Mouse (Mus musculus) monocyte, adult 5-6 weeks (primary cell): ENCODE data around the gene Kcnq1. TPM values are rescaled to one million over a fixed set of nuclear protein-coding genes. Genes with fewer than 3 reads are reported as not detected.

ENCODE experiments used
- ATAC-seq: fragments of 153-309, 156-312 bp; replicated peaks from 2 replicates; pipeline ENCODE4 v1.8.0; 2017; ENCODE audit warnings: mild to moderate bottlenecking; ENCODE audit not compliant: low TSS enrichment, insufficient number of reproducible peaks, severe bottlenecking, poor library complexity, low FRiP score
- total RNA-seq: library from RNA; stranded (forward); fragments of 200-1000, 200-491, 200-594 nt; gene quantifications from 3 replicates; pipeline ENCODE4 v1.2.3, GENCODE M21; 2017

Kcnq1 gene
- total RNA-seq, 1 experiment from 2014 or later, result not detected

DNA sequence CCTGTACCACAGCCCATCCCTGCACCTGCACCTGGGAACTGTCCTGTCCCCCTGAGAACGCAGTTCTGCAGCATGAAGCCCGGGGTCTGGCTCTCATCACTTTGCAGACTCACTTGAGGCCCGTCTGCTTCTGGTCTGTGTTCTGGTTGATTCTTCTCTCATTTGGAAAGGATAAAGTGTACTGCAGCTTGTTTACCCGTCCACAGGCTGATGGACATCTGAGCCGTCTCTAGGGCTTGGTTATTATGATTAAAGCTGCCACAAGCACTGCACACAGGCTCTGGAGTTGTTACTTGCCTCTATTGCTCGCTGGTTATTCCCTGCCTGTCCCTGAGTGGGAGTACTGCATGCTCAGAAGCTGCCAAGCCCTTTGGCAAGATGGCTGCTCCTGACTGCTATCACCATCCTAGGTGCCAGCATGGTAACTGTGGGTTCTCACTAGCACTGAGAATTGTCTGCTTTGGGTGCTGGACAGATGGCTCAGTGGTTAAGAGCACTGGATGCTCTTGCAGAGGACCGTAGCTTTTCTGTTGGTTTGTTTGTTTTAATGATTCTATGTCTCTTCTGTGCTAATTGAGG, 59.6 kb downstream of the Kcnq1 start:
- ATAC-seq, result no peak

DNA sequence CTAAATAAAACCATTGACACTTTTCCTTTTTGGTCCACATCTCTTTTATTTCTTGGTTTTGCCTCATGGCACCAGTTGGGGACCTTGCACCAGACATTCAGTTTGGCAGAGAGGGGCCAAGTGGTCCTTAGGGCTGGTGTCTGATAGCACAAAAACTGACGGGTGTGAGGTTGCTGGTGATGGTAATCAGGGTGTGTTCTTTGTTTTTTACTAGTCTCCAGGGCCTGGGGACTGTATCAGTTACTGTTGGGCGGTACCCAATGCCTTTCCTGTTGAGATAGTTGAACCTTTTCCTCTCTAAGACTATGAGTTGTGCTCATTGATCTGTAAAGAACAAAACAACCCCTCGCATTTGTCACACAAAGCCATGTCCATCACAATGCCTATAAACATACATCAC, 61.1 kb downstream of the Kcnq1 start:
- no peak for ATAC-seq

DNA sequence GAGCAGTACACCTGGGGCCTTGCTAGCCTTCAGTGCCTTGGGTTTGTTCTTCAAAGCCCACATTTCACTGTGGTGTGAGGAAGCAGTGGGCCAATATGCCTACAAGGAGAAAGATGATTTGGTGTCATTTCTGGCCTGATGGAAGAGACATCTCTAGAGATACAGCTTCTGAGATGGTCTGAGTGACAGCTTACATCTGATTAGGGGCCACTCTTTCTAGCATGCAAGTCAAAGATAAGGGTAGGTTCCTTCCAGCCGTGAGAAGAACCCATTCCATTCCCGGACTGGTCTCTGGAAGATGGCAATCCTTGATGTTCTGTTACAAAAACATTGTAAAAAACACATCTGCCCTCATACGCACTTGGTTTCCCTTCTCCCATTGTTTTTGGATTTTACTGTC, 63.2 kb downstream of the Kcnq1 start:
- ATAC-seq, result no peak

DNA sequence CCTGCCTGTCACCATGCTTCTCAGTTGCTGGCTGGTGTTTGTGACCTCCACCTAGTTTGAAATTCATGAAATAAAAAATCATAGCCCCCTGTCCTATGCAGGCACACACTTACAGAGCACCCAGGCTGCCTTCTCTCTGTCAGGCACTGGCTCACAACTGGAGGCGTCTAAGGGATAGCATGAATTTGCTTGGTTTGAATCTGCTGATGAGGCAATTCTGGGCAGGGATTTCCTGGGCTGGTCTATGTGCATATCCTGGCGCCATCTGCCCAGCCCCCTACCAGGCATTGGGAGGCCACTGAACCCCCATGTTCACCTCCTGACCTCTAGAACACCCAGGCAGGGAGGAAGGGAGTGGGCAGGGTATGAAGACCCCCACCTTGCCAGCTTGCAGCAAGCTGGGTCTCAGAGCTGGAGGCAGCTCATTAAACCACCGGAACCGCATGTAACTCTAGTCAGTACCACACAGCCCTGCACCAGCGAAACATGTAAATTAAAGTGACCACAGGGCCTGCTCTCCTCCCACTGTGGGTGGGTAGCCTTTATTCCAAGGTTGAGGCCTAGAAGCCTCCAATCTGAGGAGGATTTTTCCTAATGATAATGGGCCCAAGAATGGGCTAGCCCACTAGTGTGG, 66.9 kb downstream of the Kcnq1 start:
- ATAC-seq, result no peak

DNA sequence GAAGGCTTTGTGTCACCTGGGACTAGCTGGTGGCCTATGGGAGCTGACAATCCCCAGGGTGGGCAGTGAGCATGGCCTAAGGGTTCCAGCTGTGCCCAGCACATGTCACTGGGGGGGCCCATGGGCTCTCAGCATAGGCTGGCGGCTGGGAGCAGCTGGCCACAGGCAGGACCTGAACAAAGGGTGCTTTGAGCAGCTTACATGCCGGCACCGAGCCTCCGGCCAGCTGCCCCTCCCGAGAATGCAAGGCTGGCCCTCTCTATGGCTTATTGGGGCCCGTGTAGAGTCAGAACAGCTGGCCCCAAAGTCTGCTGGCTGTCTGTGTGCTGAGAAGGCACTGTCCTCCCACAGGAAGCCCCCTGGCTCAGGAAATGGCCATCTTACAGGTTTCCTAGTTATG, 68.5 kb downstream of the Kcnq1 start:
- no peak for ATAC-seq

DNA sequence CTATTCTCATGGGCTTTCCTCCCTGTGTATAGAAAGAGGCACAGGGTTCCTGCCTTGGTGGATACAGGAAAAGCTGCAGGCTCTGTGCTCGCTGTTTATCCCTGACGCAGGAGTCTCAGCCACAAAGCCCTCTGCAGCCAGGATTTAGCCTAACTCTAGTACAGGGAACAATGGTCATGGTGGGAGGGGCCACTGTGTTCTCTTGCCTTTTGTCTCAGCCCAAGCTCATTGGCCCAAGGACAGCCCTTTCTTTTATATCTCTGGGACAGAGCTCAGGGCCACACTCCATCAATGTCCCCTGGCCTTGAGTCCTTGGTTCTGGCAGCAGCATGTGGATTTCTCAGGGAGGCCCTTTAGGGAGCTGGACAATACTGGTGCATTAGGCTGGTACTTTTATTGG, 72.7 kb downstream of the Kcnq1 start:
- no peak for ATAC-seq

DNA sequence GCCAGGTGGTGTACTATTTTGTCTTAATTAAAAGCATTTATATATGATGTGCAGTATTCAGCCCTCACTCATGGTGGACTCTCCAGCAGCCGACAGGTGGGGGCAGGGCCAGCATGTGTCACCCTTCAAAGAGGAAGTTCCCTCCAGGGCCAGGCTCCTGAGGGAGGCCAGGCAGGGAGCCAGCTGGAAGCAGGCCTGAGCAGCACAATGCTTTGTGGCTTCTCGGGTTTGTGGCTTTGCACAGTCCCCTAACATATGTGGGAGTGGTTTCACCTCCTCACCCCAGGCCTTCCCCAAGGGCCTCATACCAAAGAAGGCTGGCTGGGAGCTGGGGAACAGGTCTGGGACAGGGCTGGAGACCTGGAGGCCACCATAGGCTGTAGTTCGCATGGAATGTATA, 74.6 kb downstream of the Kcnq1 start:
- no peak for ATAC-seq

DNA sequence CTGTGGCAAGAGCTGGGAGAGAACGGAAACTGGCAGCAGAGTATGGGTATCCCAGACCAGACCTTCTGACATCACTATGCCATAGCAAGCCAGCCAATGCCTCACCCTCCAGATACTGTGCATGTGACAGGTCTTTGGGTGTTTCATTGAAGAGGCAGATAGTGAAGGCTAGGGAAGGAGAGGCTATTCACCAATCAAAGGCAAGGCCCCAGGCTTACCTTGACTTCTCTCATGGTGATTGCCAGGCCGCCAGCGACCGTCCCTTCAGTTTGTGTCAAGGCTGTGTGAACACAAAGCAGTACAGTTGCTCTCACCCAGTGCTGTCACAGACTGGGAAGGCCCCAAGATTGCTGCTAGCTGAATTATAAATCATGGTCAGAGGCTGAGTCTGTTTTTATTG, 75.1 kb downstream of the Kcnq1 start:
- ATAC-seq, result no peak

DNA sequence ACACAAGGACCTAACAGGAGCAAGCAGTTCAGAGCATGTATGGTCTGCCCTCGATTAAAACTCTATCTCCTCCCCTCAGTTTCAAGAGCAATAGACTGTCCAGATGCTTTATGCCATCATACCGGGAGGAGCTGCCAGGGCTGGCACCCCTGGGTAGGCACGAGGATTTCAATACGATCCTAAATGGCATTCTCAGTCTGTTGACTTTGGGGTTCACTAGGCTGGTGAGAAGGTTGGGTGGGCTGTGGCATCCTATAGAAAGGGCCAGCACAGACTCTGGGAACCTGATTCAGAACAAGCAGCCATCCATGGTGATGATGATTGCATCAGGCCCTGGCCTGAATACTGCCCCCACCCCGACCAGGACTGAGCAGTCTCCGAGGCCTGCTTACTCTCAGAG, 79.3 kb downstream of the Kcnq1 start:
- no peak for ATAC-seq

DNA sequence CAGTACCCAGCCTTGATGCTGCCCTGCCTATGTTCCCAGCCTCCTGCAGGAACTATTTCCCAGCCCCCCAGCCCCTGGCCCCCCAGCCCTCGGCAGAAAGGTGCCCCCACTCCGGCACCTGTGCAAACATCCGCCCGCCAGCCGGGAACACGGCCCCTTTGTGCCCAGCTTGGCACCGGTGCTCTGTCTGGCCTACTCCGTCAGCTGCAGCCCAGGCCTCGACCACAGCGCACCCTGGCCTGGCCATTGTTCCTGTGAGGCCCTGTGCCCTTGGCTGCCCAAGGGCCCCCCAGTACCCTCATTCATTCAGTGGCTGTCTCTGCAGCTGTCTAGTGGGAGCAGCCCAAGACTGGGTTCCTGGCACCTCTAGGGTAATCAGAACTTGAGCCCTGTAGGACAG, 80.2 kb downstream of the Kcnq1 start:
- ATAC-seq, result no peak

DNA sequence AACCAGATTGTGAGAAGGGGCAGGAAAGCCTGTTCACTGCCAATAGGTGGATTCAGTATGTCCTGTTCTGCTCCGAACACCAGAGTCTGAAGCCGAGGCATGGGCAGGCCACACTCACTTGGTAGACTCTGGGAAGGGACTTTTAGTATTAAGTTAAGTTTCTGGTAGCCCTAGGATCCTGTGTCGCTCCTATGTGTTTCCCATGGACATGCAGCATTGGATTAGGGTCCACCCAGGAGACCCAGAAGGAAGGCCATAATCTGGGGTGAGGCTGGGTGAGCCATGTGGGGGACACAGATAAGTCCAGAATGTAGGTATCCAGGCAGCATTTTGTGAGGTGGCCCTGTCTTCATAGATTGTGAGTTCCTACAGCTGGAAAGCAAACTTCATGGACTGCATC, 81.0 kb downstream of the Kcnq1 start:
- no peak for ATAC-seq

DNA sequence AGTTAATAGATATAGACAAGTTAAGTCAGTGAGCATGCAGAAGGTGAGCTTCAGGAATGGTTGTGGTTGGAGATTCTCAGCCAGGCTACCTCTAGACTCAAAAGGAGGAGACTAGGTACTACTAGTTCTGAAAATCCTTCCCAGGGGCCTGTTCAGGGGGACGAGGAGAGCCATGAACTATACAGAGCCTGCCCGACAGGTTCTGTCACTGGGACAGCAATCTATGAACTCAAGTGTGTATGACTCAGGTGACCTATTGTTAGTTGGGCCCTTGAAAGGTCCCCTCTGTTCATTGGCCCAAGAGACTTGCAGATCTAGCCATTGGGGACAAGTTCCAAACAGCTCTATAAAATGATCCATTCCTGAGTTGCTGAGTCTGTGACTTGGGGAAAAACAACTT, 82.4 kb downstream of the Kcnq1 start:
- no peak for ATAC-seq

DNA sequence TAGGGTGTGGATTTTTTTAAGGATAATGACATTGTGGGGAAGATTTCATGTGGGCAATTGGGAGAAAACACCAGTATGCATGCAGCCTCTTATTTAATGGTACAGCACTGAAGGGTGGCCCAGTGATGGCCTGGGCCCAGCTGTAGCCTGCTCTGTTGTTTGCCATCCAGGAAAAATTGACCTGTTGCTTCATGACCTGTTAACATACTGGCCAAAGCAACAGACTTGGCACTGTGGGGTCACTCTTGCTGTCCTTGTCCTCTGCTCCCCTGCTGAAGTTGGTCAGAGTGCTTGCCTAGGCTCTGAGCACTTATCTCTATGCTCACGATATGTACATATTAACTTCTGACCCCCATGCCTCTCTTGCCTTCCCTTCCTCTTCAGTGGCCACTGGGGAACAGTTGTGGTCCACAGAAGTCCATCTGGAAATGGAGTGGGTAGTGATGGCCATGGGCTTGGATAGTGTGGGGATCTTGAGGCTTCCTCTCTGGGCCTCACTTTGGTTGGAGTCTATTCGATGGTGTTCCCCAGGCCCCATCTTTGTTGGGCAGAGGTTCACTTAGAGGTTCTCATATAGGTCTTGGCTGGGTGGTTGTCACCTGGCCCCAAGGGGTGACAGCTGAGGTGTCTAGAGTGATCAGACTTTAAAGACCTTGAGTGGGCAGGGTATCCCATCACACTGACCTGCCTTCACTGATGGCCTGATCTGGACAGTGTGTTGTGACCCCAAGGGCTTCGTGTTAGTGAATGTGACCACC, 84.0 kb downstream of the Kcnq1 start:
- ATAC-seq, result no peak

DNA sequence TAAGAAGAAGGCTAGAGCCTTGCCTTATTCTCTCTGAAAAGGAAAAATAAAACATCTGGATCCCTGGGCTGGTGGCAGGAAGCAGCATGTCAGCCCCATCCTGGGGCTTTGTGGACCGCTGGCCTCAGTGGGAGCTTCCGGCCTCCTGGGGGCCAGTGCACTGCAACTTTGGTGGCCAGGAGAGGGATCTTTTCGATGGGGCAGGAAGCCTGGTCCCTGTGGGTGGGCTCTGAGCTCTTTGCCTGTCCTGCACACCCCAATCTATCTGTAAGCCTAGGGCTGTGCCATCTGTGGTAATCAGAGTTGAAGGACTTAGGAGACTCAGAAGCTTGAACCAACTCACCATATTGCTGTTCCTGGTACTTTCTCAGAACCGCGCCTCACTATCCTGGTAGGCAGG, 84.7 kb downstream of the Kcnq1 start:
- ATAC-seq, result no peak

DNA sequence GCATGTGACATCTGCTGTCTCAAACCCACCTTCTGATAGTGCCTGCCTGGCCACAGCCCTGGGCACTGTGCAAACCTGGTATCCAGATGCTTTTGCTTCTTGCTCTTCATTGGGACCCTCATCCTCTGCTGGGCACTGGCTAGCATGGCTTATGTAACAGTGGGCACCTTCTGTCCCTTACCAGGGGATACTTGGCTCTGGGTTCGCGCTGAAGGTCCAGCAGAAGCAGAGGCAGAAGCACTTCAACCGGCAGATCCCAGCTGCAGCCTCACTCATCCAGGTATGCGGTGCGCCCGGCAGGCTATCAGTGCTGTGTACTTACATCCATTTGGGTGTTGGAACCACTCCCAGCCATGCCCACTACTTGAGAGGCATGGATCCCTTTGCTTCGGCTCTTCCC, 86.2 kb downstream of the Kcnq1 start:
- no peak for ATAC-seq

DNA sequence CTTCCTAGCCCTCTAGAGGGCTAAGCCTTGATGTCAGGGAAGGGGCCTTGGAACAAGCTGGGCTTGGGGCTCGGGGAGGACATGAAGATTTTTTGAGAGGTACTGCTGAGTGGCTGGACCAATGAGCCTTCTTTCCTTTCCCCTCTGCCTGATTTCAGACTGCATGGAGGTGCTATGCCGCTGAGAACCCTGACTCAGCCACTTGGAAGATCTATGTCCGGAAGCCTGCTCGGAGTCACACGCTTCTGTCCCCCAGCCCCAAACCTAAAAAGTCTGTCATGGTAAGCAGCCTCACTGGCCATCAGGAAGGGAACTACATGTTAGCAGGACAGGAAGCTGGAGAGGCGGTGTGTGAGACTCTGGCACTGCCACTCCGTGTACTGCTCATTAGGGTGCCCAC, 87.9 kb downstream of the Kcnq1 start:
- no peak for ATAC-seq

DNA sequence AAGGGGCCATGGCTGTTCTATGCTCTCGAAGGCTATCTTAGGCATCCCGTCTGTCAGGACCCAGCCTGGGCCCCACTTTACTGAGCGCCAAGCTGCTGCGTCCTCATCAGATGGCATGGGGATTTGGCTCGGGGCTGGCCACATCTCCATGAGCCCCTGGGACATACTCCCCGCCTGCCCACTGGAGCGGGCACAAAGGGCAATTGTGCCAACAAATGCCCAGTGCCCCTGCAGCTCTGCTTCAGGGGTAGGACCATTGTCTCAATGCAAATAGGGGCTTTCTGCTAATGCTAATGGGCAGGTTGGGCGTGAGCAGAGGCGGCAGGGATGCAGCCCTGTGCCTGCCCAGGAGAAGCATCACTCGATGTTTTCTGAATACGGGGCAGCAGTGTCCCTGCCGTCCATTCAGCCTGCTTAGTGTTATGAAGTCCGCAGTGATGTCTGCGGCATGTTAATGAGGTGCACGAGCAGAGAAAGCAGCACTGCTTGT, 91.8 kb downstream of the Kcnq1 start:
- no peak for ATAC-seq

DNA sequence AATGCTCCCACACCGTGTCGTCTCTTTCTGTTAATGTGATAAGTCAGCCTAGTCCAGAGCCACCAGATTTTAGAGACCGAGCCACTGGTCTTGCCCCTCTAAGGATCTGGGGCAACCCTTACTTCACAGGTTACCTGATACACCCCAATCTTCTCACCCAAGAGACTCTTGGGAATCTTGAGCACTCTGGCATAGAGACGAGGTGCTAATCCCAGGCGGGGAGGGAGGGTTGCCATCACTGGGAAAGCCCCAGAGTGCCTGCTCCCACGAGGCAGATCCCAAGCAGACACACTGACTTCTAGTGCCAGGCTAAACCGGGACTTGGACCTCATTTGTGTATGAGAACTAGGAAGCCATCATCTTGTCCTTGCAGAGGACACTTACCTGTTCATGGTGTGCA, 92.3 kb downstream of the Kcnq1 start:
- no peak for ATAC-seq

DNA sequence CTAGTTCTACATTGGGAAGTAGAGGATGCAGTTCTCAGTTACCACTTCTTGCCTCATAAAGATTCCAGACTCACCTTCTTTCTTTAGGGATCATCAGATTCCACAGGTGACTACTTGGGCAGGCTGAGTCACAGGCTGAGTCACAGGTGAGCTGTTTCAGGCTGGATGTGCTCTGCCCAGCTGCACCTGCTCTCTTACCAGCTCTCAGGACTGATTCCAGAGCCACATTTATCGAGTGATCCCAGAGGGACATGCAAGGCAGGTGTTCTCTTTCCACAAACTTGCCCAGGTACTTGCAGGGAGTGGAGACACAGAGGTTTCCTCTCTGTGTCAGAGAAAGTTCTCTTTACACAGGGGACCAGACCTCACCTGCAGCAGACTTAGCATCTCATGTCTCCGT, 95.1 kb downstream of the Kcnq1 start:
- ATAC-seq, result no peak

DNA sequence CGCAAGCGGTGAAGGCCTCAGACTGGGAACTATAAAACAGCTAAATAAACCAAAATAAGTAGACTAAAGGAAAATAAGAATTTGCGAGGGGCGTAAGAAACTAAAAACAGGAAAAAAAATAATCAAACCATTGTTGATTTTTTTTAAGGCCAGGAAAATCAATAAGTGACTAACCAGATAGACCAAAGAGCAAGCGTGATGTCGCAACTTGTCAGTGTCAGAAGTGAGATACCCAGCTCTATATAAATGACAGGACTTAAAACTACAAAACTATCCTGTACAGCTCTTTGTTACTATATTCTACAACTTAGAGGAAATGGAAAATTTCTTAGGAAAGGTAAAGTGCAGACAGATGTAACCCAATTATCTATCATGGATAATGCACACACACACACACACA, 97.7 kb downstream of the Kcnq1 start:
- no peak for ATAC-seq
